In genomic region chr10:8213266-8213905, GRCm38 (mm10) we compare ENCODE assay signal across 9 mouse cellular contexts.
DNase-seq lines count a peak whose midpoint lies in the region; ATAC-seq and TF ChIP-seq lines count a peak whose summit lies in the region.
"Had no signal": no experiment of that assay in that cellular context is flagged by ENCODE, and none has a peak within 500 bp of the region (broad histone marks: within the 10 kb centered on the region; RNA-seq: fewer than 3 reads in every experiment).

No protein-coding gene starts in this region.

- peak overlapping the region; percentile 72 for H3K27ac ChIP-seq in lung, embryonic 14.5 days (ENCODE audit: low read depth)
- H3K27ac ChIP-seq in hindbrain, embryonic 15.5 days (replicated peaks) = no peak overlapping the region
- no peak overlapping the region for H3K27ac ChIP-seq in neural tube, embryonic 15.5 days (replicated peaks)

- WGBS in lung, embryonic 14.5 days = 14% methylated on average over 10 of the region's 10 CpGs
- 61% methylated on average over 10 of the region's 10 CpGs for WGBS in hindbrain, embryonic 15.5 days
- WGBS in neural tube, embryonic 15.5 days = 57% methylated on average over 10 of the region's 10 CpGs

- no peaks in the 10 kb centered on the region for H3K36me3 ChIP-seq in lung, embryonic 14.5 days (ENCODE audit: insufficient read depth)
- no peaks in the 10 kb centered on the region for H3K36me3 ChIP-seq in hindbrain, embryonic 15.5 days
- H3K36me3 ChIP-seq in neural tube, embryonic 15.5 days = no peaks in the 10 kb centered on the region

- peak; percentile 76 for ATAC-seq in lung, embryonic 14.5 days (ENCODE audit: insufficient read depth)
- ATAC-seq in hindbrain, embryonic 15.5 days (ENCODE audit: low FRiP score, low read depth) = no peak
- no peak for ATAC-seq in neural tube, embryonic 15.5 days (ENCODE audit: low FRiP score)
- ATAC-seq in cerebellum, adult (ENCODE audit: insufficient number of reproducible peaks, low FRiP score, low TSS enrichment) = no peak

- no peak overlapping the region for H3K4me3 ChIP-seq in lung, embryonic 14.5 days (ENCODE audit: low read depth, low read length)
- no peak overlapping the region for H3K4me3 ChIP-seq in hindbrain, embryonic 15.5 days
- no peak overlapping the region for H3K4me3 ChIP-seq in neural tube, embryonic 15.5 days (replicated peaks)

- no peaks in the 10 kb centered on the region for H3K9me3 ChIP-seq in lung, embryonic 14.5 days (ENCODE audit: low read depth, low read length)
- H3K9me3 ChIP-seq in hindbrain, embryonic 15.5 days = no peaks in the 10 kb centered on the region
- no peaks in the 10 kb centered on the region for H3K9me3 ChIP-seq in neural tube, embryonic 15.5 days (replicated peaks)

- H3K4me2 ChIP-seq in lung, embryonic 14.5 days = peak overlapping the region; percentile 34
- H3K4me2 ChIP-seq in hindbrain, embryonic 15.5 days = peak overlapping the region; percentile 38
- peak overlapping the region; percentile 36; the same call in 1 of the 2 replicates for H3K4me2 ChIP-seq in neural tube, embryonic 15.5 days

- no peaks in the 10 kb centered on the region for H3K27me3 ChIP-seq in lung, embryonic 14.5 days (ENCODE audit: insufficient read depth, low read length)
- H3K27me3 ChIP-seq in hindbrain, embryonic 15.5 days = no peaks in the 10 kb centered on the region
- H3K27me3 ChIP-seq in neural tube, embryonic 15.5 days (replicated peaks) = no peaks in the 10 kb centered on the region

- peak; percentile 45 for DNase-seq in adrenal gland, postnatal 10 days
- DNase-seq in adrenal gland, postnatal 14 days = no peak
- DNase-seq in lung, embryonic 14.5 days = peak; percentile 90
- DNase-seq in lung, postnatal 25 days (ENCODE audit: low spot score) = no peak
- DNase-seq in kidney, postnatal 10 days = no peak
- DNase-seq: left cerebral cortex, postnatal 4 days had no signal

- TF ChIP-seq CTCF in lung, embryonic 14.5 days (IDR thresholded peaks at IDR 0.05; ENCODE audit: low read depth) = no peak

- no peak overlapping the region for H3K9ac ChIP-seq in lung, embryonic 14.5 days
- no peak overlapping the region for H3K9ac ChIP-seq in hindbrain, embryonic 15.5 days
- no peak overlapping the region for H3K9ac ChIP-seq in neural tube, embryonic 15.5 days (replicated peaks)

- peaks cover 29% of the 10 kb centered on the region for H3K4me1 ChIP-seq in lung, embryonic 14.5 days (ENCODE audit: insufficient read depth)
- H3K4me1 ChIP-seq in hindbrain, embryonic 15.5 days (replicated peaks) = peaks cover 12% of the 10 kb centered on the region
- H3K4me1 ChIP-seq in neural tube, embryonic 15.5 days = peaks cover 15% of the 10 kb centered on the region

Comparison
In these comparisons a context has a peak if more than half of its experiments do, and no peak if none do; other contexts are left out.
1. DNase-seq: peak in adrenal gland, postnatal 10 days (single experiment) and lung, embryonic 14.5 days (single experiment); none in adrenal gland, postnatal 14 days (single experiment), lung, postnatal 25 days (single experiment) and kidney, postnatal 10 days (single experiment).
2. Peak in every context shown above with its lines, with median percentiles within 50 percentile points of each other: H3K4me2 ChIP-seq.